Mouse (Mus musculus): ENCODE measurements around the gene Atic. TPM values are rescaled to one million over a fixed set of nuclear protein-coding genes. Genes with fewer than 3 reads are reported as not detected.

Atic gene
- polyA plus RNA-seq (2012; rRNA removed), result 21.6 and 24.2 TPM in 2 replicates

GRCm38 (mm10) chr1:71556688-71557612 lies at the start of gene Atic:
Gene Atic, plus strand, starts transcription at chr1:71557150.

Other genes with a start within 250 kb of the Atic start
- not detected in 2 replicates for gene Abca12, start 142.2 kb upstream of the Atic start, polyA plus RNA-seq (2012; rRNA removed)
- 574 and 885 TPM in 2 replicates for gene Fn1, start 96.0 kb downstream of the Atic start, polyA plus RNA-seq (2012; rRNA removed)